Mouse (Mus musculus): ENCODE data around the gene A930004D18Rik.

A930004D18Rik gene

DNA sequence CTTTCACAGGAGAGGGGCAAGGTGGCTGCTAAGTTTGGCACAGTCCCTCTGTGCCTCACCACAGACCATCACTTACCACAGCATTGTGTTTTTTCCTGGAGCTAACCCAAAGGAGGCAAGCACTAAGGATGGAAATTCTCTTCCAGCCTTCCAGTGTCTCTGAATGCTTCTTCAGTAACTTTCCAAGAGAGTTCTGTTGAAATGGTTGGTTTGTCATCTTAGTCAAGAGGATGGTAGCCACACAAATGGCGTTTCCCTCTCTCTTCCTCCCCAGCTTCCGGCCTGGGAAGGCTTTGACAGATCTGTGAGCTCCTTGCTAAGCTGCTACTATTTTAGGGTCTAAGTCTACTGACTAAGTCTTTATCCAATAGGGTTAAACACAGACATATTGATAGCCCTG is at the start of gene A930004D18Rik:
Gene A930004D18Rik, minus strand, starts transcription at position 247 of the 400 bp plus-strand sequence.
- no peak for DNase-seq (ENCODE audit: low spot score)

- DNase-seq (ENCODE audit: low spot score), result no peak
Measured at GRCm38 (mm10) chr2:18080182-18080860, 42.8 kb upstream of the A930004D18Rik start.

GRCm38 (mm10) chr2:18071947-18072346 is 34.4 kb upstream of the A930004D18Rik start:
- no peak for DNase-seq (ENCODE audit: low spot score)

DNA sequence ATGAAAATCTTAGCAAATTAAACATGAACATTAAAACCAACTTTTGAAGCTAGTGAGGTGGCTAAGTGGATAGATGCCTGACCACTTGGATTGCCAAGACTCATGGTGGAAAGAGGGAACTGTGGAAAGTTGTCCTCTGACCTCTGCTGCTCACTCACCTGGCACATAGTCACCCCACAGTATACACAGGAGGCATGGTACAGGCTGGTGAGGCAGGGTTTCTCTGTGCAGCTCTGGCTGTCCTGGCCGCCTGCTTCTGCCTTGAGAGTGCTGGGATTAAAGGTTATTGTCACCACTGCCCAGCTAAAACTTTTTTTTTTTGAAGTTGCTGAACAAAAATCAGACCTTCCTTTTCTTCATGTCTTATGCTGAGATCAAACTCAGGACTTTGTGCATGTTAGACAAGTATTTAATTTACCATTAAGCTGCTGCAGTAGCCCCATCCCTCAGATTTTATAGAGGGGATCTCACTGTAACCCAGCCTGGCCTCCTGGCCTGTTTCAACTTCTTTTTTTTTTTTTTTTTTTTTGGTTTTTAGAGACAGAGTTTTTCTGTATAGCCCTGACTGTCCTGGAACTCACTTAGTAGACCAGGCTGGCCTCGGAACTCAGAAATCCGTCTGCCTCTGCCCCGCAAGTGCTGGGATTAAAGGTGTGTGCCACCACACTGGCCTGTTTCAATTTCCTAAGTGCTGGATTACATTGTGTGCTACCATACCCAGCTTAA is 30.7 kb upstream of the A930004D18Rik start:
- no peak for DNase-seq (ENCODE audit: low spot score)

DNA sequence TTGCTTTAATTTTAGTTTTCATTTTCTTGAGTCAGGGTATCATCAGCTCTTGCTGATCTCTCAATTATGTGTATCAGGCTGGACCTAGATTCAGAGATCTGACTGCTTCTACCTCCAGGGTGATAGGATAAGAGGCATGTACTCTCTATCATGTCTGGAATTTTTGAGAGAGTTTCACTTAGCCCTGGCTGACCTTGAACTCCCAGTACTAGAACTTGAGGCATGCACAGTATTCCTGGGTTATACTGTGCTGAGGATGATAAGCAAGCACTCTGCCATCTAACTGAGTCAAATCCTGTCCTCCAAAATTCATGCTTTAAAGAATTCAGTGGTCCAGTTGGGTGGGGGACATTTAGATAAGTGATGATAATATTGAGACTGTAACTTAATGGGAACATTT is 28.9 kb upstream of the A930004D18Rik start:
- DNase-seq (ENCODE audit: low spot score), result no peak

DNA sequence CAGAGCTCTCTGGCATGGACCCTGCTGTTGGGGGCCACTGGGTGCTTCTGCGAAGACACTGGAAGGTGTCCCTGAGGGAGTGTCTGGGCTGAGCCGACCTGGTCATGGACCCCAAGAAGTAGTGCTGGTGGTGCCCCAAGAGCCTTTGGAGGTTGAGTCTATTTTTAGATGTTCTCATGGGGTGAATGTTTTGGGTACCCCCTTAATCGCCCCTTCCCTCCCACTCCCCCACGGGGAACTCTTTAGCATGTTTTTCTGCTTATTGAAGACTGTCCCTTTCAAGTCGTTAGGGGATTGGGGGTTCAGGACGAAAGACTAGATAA is 28.1 kb upstream of the A930004D18Rik start:
- no peak for DNase-seq (ENCODE audit: low spot score)

DNA sequence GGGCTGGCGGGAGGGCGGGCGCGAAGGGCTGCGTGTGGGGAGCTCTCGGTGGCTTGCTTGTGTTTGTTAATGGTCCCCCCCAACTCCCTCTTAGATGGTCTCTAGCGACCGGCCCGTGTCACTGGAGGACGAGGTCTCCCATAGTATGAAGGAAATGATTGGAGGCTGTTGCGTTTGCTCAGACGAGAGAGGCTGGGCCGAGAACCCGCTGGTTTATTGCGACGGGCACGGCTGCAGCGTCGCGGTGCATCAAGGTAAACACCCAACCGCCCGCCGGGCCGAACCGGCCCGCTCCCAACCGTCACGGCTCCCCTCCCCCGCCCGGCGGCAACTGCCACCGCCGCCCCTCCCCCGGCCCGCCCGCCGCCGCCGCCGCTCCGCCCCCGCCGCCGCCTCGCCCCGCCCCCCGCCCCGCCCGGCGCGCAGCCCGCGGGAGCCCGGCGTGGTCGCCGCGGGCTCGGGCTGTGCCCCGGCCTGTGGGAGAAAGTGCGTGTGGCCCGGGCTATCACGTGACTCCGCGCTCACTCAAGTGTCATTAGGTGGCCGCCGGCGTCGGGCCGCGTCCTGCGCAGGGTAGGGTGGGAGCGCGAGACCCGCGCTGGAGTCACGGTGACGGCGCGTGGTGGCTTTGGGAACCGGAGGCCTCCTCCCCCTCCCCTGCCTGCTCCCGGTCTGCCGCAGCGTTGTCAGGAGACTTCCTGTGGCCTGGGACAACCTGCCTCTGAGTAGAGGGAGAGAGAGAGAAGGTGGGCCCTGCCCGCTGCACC is 27.6 kb upstream of the A930004D18Rik start:
- DNase-seq (ENCODE audit: low spot score), result peak; percentile 78

- DNase-seq (ENCODE audit: low spot score), result peak; percentile 92
Measured at GRCm38 (mm10) chr2:18064356-18064858, 26.9 kb upstream of the A930004D18Rik start.

GRCm38 (mm10) chr2:18063763-18064251 is 26.3 kb upstream of the A930004D18Rik start:
- DNase-seq (ENCODE audit: low spot score), result peak; percentile 74

DNA sequence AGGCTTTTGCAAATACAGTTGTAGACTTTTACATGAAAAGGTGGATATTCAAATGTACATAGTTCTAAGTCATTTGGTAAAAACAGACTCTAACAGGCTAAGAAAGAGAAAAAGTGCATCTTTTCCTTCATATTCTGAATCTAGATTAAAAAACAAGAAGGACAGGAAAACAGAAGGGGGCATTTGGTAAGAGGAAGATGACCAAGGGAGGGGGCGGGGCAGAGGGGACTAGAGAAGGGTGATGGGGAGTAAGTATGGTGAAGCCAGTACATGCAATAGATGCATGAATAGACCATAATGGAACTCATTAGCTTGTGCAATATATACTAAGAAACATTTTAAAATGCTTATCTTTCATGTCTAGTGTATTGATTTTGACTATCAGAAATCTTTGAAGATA is 22.9 kb upstream of the A930004D18Rik start:
- DNase-seq (ENCODE audit: low spot score), result peak; percentile 24

DNA sequence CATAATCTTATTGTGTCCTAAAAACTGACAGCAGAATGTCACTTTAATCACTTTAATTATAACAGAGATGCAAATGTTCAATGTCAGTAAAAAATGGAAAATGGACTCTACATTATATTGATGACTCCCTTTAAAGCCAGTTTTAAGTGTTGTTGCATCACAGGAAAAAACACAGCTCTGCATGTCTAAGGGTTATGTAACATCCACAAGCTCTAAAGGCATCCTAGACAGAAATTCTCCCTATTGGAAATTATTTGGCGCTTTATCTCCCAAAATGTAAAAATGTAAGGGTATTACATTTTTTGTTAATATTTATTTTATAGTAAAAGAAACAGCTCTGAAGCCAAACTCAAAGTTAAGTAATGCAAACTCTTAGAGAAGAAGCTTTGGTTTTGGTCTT is 22.4 kb upstream of the A930004D18Rik start:
- no peak for DNase-seq (ENCODE audit: low spot score)

DNA sequence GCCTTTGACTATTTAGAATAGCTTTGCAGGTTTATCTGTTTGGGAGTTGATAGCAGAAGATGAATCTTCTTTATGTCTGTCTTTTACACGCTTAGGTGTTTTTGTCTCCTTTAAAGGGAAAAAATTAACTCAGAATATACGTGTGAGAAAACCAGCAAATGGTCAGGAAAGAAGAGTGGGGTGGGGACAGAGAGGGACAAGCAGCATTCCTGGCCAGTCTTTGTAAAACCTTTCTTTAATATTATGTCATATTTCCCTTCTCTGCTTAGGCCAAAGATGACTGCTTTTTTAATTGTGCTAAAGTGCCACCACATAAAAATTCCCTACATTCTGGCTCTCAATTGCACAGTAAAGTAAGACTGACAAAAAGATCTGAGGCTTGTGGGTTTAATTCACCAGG is 21.5 kb upstream of the A930004D18Rik start:
- no peak for DNase-seq (ENCODE audit: low spot score)

- peak; percentile 39 for DNase-seq (ENCODE audit: low spot score)
Measured at GRCm38 (mm10) chr2:18058146-18058708, 20.7 kb upstream of the A930004D18Rik start.

- DNase-seq (ENCODE audit: low spot score), result peak; percentile 67
Measured at GRCm38 (mm10) chr2:18057336-18058145, 20.0 kb upstream of the A930004D18Rik start.

- peak; percentile 93 for DNase-seq (ENCODE audit: low spot score)
Measured at GRCm38 (mm10) chr2:18056786-18057255, 19.3 kb upstream of the A930004D18Rik start.

DNA sequence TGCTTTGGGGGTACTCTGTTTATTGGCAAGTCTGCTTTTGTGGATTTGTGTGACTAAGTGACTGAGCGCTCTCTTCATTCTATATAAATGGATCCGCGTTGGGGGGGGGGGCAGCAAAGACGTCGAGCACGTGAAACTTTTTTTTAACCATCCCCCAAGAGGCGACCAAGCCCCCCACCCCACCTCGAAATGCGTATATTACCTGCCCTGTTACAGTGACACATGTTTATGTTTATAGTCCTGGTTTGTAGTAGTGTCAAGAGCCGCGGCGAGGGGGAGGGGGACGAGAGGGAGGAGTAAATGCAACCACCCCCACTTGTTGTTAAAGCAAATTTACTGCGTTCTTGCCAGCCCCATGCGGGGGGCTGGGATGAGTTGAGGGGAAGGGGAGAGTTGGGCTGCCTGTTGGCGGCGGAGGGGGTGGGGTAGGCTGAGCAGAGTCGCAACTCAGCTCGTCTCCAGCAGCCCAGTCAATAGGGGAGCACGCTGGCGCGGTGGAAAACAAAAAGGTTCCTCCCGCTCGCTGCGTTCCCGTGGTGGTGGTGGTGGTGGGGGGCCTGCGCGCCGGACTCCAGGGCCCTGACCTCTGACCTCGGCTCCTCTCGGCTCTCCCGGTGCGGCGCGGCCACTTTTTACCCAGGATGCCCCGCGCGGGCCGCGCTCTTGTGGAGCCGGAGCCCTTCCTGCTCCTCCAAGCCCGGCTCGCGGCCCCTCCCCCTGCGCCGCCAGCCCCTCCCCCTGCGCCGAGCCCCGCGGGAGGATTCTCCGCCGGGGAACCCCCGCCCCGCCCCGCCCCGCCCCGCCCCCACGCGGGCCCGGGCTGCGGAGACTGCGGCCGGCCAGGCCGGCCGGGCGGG is 18.6 kb upstream of the A930004D18Rik start:
- DNase-seq (ENCODE audit: low spot score), result peak; percentile 97

- DNase-seq (ENCODE audit: low spot score), result peak; percentile 60
Measured at GRCm38 (mm10) chr2:18055016-18055928, 17.7 kb upstream of the A930004D18Rik start, which contains the start of gene Mllt10. Mllt10 (plus strand) TSS chr2:18055237.

DNA sequence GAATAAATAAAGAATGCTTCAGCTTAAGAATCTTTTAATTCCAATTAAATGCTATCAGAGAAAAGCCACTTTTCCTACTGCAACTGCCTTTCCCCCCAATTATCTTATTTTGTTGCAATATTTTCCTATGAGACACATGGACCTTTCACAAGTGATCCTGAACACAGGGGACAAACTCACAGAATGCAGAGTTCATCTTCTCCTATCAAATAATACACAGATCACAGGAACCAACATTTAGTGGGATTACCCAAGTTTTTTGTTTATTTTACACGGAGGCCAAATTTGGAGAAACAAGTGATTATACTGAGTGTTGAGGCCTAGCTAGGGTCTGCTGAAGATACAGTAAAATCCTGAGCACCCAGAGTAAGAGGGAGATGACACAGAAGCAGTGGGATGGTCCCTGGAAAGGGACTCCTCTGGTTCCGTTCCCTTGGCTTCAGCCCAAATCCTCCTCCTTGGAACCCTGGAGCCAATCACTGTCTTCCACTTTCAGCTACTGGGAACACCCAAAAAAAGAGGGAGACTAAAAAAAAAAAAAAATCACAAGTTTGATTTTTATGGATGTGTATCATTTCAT is 16.5 kb upstream of the A930004D18Rik start:
- DNase-seq (ENCODE audit: low spot score), result peak; percentile 31

All from retina, embryonic 14.5 days (tissue).